Mouse (Mus musculus): ENCODE measurements around the gene Cep55.

The Cep55 gene

DNA sequence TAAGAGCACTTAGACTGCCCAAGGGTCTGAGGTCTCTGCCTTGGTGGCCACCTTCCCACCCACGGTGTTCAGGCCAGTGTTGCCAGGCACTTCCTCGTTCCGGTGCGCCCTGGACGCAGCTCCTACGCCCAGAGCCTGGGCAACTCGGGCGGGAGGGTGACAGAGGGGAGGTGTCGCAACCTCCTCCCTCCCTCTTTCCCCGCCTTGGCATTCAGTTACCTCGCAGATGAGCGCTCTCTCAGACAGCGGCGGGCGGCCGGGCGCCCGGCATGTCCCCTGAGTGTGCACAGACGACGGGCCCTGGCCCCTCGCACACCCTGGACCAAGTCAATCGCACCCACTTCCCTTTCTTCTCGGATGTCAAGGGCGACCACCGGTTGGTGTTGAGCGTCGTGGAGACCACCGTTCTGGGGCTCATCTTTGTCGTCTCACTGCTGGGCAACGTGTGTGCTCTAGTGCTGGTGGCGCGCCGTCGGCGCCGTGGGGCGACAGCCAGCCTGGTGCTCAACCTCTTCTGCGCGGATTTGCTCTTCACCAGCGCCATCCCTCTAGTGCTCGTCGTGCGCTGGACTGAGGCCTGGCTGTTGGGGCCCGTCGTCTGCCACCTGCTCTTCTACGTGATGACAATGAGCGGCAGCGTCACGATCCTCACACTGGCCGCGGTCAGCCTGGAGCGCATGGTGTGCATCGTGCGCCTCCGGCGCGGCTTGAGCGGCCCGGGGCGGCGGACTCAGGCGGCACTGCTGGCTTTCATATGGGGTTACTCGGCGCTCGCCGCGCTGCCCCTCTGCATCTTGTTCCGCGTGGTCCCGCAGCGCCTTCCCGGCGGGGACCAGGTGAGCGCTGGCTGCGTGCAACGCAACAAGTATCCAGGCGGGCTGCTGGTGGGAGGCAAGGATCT, 42.3 kb downstream of the Cep55 start, which contains the start of gene Ffar4:
Gene Ffar4, plus strand, starts transcription at position 214 of the 901 bp plus-strand sequence.
- peak; percentile 22 to 26 for DNase-seq (ENCODE audit: low read depth in 1 of 2, low spot score in 2 of 2)

DNA sequence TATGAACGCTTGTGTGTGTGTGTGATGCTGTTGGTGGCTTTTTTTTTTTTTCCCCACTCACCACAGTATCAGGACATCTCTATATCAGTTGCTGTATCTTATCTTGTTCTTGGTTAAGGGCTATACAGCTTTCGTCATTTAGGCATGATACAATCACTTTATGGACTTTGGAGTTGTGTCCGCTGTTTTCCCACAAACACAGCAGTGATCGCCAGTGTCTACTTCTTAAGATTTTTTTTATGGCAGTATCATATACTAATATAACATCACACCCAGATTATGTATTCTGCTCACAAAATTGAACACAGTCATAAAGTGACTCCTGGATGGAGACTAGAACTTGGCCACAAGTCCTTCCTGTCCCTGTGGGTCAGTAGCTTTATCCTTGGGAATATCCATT, 53.1 kb downstream of the Cep55 start:
- DNase-seq (ENCODE audit: low read depth in 1 of 2, low spot score in 2 of 2) = no peak

DNA sequence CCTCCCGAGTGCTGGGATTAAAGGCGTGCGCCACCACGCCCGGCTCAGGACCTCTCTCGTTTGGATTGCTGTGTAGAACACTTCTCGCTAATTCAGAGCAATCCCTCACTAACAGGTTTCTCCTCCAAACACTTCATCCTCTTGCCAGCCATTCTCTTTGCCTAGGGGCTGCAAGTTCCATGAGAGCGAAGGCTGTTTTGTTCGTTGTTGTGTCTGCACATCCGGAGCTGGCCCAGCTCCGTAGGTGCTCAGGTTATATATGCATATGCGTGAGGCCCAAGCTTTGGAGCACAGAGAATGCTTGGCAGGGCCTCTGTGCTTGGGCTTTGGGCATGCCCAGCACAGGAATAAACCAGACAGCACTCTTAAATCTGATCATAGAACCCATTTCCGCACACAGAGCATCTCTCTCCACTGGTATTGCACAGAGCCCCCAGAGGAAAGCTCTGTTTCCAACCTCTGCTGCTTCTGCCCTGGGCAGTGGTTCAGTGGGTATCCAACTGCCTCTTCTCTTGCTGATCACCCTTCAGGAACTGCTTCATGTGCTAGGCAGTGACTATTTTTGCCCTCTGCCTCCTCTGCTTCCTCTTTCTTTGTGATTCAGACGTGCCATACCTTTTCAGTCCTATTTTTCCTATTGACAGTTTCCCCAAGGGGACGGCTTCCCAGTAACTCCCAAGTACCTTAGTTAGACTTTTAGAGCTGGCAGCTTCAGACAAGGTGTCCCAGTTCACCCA, 54.9 kb downstream of the Cep55 start:
- no peak for DNase-seq (ENCODE audit: low read depth in 1 of 2, low spot score in 2 of 2)

DNA sequence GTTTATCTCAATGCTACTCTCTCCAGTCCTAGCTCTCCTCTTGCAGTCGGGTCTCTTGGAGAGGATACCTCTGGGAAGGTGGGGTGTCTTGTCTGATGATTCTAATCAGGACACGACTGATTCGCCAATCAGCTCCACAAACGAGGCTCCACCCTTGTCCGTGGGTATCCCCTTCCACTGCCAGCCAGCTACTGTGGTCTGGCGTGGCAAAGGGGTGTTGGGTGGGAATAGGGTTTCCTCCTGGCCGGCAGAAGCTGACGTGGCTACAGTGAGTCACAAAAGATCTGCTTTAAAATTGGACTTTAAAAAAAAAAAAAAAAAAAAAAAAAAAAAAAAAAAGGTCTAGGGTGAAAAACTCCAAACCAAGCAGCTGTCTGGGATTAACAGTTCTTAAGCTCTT, 56.2 kb downstream of the Cep55 start:
- no peak for DNase-seq (ENCODE audit: low read depth in 1 of 2, low spot score in 2 of 2)

DNA sequence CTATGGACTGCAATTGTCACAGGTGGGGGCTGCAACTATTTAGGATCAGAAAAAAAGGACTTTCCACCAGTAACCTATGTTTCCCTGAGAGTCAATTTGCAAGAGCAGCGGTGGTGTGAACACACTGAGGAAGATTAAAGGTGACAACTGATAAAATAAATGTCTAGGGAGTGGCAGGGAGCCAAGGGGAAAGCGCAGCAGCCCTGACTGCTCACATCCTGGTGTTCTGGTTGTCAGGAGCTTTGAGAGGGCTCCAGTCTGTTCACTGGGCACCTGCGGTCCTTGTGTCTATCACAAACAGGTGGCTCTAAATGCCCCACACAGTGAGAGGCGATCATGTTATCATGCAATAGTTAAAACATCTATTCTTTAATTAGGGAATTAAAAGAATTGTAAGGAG, 57.8 kb downstream of the Cep55 start:
- DNase-seq (ENCODE audit: low read depth in 1 of 2, low spot score in 2 of 2) = no peak

DNA sequence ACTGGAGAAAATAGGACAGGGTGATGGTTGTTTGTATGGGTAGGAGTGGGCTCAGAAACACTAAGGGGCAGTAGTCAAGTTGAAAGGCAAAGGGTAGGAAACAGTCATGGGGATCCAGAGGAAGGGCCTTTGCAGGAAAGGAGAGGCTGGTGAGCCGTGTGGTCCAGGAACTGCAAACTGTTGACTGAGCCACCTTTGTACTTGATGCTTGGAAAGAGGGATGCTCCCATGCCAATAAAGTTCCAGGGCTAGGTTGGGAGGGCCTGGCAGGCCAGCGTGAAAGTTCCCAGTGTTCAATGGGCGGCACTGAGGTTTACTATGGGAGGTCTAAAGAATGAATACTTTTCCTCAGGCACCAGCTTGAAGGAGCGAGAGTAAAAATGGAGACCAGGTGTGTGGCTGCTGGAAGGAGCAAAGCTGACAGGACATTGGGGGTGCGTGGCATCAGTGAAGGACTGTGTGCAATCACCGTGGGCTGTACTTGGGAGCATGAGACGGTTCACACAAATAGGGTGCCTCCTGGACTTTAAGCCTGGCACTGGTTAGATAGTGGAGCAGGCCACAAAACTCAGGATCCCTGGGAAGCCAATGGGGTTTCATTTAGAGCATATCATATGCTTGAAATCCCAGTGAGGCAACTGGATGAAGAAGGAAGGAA, 60.2 kb downstream of the Cep55 start:
- no peak for DNase-seq (ENCODE audit: low read depth in 1 of 2, low spot score in 2 of 2)

DNA sequence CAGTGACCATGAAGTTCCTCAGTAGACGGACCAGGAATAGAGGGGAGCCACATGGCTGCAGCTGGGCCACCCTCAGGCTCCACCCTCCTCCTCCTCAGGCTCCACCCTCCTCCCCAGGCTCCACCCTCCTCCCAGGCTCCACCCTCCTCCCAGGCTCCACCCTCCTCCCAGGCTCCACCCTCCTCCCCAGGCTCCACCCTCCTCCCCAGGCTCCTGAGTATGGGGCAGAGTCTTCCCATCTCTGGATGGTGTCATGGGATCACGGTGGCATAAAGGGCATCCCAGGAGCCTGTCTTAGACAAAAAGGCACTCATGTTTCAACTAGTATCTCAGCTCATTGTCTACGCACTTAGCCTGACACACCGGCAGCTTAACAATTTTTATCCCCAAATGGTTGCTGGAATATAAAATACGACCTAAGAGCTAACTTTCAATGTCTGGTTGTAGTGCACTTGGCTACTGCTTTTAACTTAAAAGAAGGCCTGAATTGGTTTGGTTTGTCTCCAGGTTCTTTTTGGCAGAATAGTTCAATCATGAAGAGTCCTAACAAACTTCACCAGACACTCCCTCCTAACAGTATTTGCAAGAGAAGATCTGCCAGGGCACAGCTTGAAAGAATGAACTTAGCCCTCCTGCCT, 65.4 kb downstream of the Cep55 start:
- no peak for DNase-seq (ENCODE audit: low read depth in 1 of 2, low spot score in 2 of 2)

DNA sequence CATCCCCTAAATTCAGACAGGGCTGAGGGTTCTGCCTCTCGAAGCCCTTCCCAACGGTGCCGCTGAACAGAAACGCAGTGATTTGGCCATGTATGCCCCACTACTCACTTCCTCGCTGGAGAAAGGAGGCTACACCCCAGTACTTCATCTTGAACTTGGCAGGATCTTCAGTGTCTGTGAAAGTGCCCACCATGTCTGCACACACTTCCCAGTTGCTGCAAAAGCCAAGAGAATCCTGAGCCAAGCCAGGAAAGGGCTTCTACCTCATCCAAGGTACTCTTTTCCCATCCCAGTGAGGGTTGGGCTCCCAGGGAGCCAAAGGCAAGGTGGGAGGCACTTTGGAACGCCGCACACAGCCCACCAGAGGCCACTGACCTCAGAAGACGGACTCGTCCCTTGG, 69.1 kb downstream of the Cep55 start:
- no peak for DNase-seq (ENCODE audit: low read depth in 1 of 2, low spot score in 2 of 2)
